Mouse (Mus musculus): ENCODE data around the gene Prdm5.

- TF ChIP-seq EP300 (IDR thresholded peaks at IDR 0.05; ENCODE audit: insufficient read depth, low read depth, low read length) (no peak), POLR2A (IDR thresholded peaks at IDR 0.05; ENCODE audit: insufficient read depth, low read length) (no peak)
Measured at GRCm38 (mm10) chr6:65759174-65759573, 19.6 kb upstream of the Prdm5 start.

Data from ES-Bruce4 (cell line).